Mouse (Mus musculus) retina, postnatal 7 days (tissue): ENCODE measurements around the gene Glg1.
"Not testable (repeated sequence)": the region's sequence is repeated elsewhere in the genome, so short reads cannot be mapped to it uniquely, and the experiment has no call there.

Experiments used
- DNase-seq: peaks from one replicate; pipeline ENCODE4 v3.0.0-alpha.2; 2012; ENCODE audit warnings: low read depth, low spot score

Glg1 gene

GRCm38 (mm10) chr8:111250111-111250510, 8.9 kb downstream of the Glg1 start:
- DNase-seq, result no peak

- DNase-seq, result no peak
Observed at GRCm38 (mm10) chr8:111248136-111248535, 10.9 kb downstream of the Glg1 start.

- not testable (repeated sequence) for DNase-seq
Observed at GRCm38 (mm10) chr8:111246864-111247263, 12.2 kb downstream of the Glg1 start.

GRCm38 (mm10) chr8:111246287-111246830, 12.7 kb downstream of the Glg1 start:
- no peak for DNase-seq

- no peak for DNase-seq
Observed at GRCm38 (mm10) chr8:111237301-111237700, 21.7 kb downstream of the Glg1 start.

GRCm38 (mm10) chr8:111233730-111234129, 25.3 kb downstream of the Glg1 start:
- no peak for DNase-seq

GRCm38 (mm10) chr8:111224153-111224552, 34.9 kb downstream of the Glg1 start:
- no peak for DNase-seq

- no peak for DNase-seq
Observed at GRCm38 (mm10) chr8:111218107-111218506, 40.9 kb downstream of the Glg1 start.

GRCm38 (mm10) chr8:111213406-111213805, 45.6 kb downstream of the Glg1 start:
- DNase-seq, result no peak

- no peak for DNase-seq
Observed at GRCm38 (mm10) chr8:111211180-111211579, 47.8 kb downstream of the Glg1 start.

GRCm38 (mm10) chr8:111209874-111210273, 49.1 kb downstream of the Glg1 start:
- no peak for DNase-seq

GRCm38 (mm10) chr8:111206321-111206720, 52.7 kb downstream of the Glg1 start:
- no peak for DNase-seq

GRCm38 (mm10) chr8:111205033-111205432, 54.0 kb downstream of the Glg1 start:
- no peak for DNase-seq

GRCm38 (mm10) chr8:111203341-111203740, 55.7 kb downstream of the Glg1 start:
- no peak for DNase-seq

- DNase-seq, result no peak
Observed at GRCm38 (mm10) chr8:111197966-111198365, 61.0 kb downstream of the Glg1 start.

- DNase-seq, result no peak
Observed at GRCm38 (mm10) chr8:111196181-111196580, 62.8 kb downstream of the Glg1 start.

GRCm38 (mm10) chr8:111188594-111189211, 70.3 kb downstream of the Glg1 start:
- DNase-seq, result no peak

- DNase-seq, result no peak
Observed at GRCm38 (mm10) chr8:111187470-111187869, 71.5 kb downstream of the Glg1 start.

- DNase-seq, result no peak
Observed at GRCm38 (mm10) chr8:111185472-111185947, 73.5 kb downstream of the Glg1 start.

GRCm38 (mm10) chr8:111171661-111172060, 87.4 kb downstream of the Glg1 start:
- DNase-seq, result no peak

- DNase-seq, result peak; percentile 6
Observed at GRCm38 (mm10) chr8:111157617-111158016, 101.4 kb downstream of the Glg1 start.

GRCm38 (mm10) chr8:111155721-111156436, 103.1 kb downstream of the Glg1 start:
- DNase-seq, result no peak
